Mouse (Mus musculus): Measurements from ENCODE around the gene Zfp13.

Zfp13 gene

DNA sequence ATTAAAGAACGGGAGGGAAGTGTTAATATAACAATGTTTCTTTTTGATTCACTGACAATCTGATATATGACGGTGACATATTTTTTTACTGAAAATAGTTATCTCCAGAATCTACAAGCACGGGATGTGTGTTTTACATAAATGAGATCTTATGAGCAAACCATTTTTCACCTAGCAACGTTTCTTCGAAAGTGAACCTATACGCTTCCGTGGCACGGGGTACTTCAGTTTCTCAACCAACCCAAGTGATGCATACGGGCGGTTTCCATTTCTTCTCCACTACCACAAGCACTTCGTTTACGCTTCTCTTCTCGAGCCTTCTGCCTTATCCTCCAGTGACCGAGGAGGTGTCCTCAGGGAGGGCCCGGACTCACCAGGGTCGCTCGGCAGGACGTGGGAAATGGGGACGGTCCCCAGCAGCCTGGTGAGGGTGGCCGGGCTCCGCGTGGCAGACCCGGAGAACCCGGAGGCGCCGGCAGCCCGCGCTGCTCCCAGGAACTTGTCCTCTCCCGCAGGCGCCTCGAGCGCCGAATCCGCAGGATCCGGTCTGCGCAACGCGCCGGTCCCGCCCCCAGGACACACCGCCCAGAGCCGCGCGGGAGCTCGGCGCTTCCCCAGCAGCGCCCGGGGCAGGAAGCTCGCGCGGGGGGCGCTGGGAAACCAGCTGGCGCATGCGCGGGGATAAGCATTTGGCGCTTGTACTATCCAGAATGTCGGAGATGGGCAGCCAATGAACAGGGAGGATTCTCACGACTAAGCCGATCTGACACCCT lies 35.5 kb downstream of the Zfp13 start, which contains the start of gene Zfp213:
Zfp213 (minus strand) TSS at position 644 of the 773 bp plus-strand sequence.
- Histone ChIP-seq H3K4me3 (replicated peaks; ENCODE audit: low read length) (peak within 1 kb of the TSS; percentile 90), H3K9me3 (ENCODE audit: low read length) (no peaks in the 10 kb centered on the region), H3K27me3 (ENCODE audit: insufficient read depth, low read length) (peaks cover 7% of the 10 kb centered on the region), H3K36me3 (ENCODE audit: insufficient read depth, low read length) (peaks cover 18% of the 10 kb centered on the region), H3K4me1 (replicated peaks; ENCODE audit: low read depth, low read length) (peaks cover 46% of the 10 kb centered on the region)
- TF ChIP-seq POU5F1 (IDR thresholded peaks at IDR 0.05; ENCODE audit: borderline replicate concordance, low read length), result no peak
- no peak for TF ChIP-seq NANOG (IDR thresholded peaks at IDR 0.05; ENCODE audit: borderline replicate concordance, low read length)
- TF ChIP-seq CTCF (conservative IDR thresholded peaks at IDR 0.05; ENCODE audit: low read length), result no peak

DNA sequence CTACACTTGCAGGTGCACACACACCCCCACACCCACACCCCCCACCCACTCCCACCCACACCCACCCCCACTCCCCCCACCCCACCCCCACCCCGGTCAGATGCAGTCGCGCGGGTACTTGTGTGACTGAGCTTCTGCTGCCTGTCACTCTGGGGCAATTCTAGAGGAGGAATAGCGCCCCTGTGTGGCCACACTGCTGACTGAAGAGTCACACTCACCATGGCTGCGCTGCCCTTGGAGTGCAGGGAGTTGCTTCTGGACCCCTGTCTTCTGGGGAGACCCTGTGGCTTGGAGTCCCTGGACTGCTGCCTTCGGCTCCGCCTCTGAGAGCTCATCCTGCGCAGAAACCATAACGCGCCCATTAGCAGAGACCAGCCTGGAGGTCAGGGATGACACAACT lies 39.5 kb downstream of the Zfp13 start:
- Histone ChIP-seq H3K4me3 (replicated peaks; ENCODE audit: low read length) (peak overlapping the region; percentile 45), H3K4me1 (replicated peaks; ENCODE audit: low read depth, low read length) (peaks cover 71% of the 10 kb centered on the region), H3K36me3 (ENCODE audit: insufficient read depth, low read length) (peaks cover 54% of the 10 kb centered on the region), H3K27me3 (ENCODE audit: insufficient read depth, low read length) (peaks cover 33% of the 10 kb centered on the region), H3K9me3 (ENCODE audit: low read length) (no peaks in the 10 kb centered on the region)
- TF ChIP-seq CTCF (conservative IDR thresholded peaks at IDR 0.05; ENCODE audit: low read length) (peak; percentile 51), POU5F1 (IDR thresholded peaks at IDR 0.05; ENCODE audit: borderline replicate concordance, low read length) (no peak), NANOG (IDR thresholded peaks at IDR 0.05; ENCODE audit: borderline replicate concordance, low read length) (no peak)

DNA sequence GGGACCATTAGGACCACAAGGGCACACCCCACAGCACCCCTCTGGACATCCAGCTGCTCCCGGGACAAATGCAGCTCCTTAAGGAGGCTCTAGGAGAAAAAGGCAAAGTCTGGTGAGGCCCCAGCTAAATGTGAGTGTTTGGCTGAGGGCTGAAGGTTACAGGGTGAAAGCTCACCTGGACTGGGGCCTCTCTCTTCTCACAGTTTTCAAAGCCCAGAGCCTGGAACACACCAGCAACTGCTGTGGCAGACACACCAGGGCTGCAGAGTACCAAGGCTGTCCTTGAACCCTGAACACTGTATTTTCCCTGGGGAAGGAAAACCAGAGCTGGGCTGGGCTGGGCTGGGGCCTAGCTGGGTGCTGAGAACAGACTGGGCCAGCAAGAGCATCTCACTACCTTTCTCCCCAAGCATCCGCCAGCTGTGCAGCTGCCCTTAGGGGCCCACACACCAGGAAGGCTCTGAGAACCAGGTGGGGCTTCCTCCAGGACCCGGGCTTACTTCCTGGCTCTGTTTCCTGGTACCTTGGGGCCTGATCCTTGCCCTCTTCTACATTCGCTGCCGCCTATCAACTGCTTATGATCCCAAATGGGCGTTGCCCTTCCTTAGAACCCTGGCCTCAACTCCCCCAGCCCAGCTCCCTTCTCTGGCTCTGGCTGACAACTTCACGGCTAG lies 43.9 kb downstream of the Zfp13 start:
- H3K36me3 ChIP-seq (ENCODE audit: insufficient read depth, low read length), result peaks cover 43% of the 10 kb centered on the region
- H3K27me3 ChIP-seq (ENCODE audit: insufficient read depth, low read length), result peaks cover 50% of the 10 kb centered on the region
- no peaks in the 10 kb centered on the region for H3K9me3 ChIP-seq (ENCODE audit: low read length)
- H3K4me1 ChIP-seq (replicated peaks; ENCODE audit: low read depth, low read length), result peaks cover 71% of the 10 kb centered on the region
- TF ChIP-seq NANOG (IDR thresholded peaks at IDR 0.05; ENCODE audit: borderline replicate concordance, low read length) (no peak), POU5F1 (IDR thresholded peaks at IDR 0.05; ENCODE audit: borderline replicate concordance, low read length) (no peak), CTCF (conservative IDR thresholded peaks at IDR 0.05; ENCODE audit: low read length) (no peak)
- H3K4me3 ChIP-seq (replicated peaks; ENCODE audit: low read length), result no peak overlapping the region

DNA sequence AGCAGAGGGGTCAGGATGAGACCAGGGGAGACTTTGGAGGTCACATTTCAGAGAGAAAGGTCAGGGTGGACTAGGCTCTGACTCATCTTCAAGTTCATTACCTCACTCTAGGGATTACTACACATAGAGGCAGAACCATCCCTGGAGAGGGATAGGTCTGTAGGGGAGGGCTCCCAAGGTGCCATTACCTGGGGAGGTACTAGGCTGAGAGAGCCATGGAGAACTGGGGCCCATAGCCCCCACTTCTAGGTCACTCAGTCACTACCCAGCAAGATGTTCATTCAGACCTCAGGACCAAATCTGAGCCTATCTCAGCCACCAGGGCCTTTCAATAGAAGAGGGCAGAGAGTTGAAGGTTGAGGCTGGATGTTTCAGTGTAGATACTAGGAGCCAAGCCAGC lies 45.0 kb downstream of the Zfp13 start:
- Histone ChIP-seq H3K4me3 (replicated peaks; ENCODE audit: low read length) (no peak overlapping the region), H3K27me3 (ENCODE audit: insufficient read depth, low read length) (peaks cover 48% of the 10 kb centered on the region), H3K9me3 (ENCODE audit: low read length) (no peaks in the 10 kb centered on the region), H3K4me1 (replicated peaks; ENCODE audit: low read depth, low read length) (peaks cover 71% of the 10 kb centered on the region), H3K36me3 (ENCODE audit: insufficient read depth, low read length) (peaks cover 41% of the 10 kb centered on the region)
- TF ChIP-seq CTCF (conservative IDR thresholded peaks at IDR 0.05; ENCODE audit: low read length) (no peak), NANOG (IDR thresholded peaks at IDR 0.05; ENCODE audit: borderline replicate concordance, low read length) (no peak), POU5F1 (IDR thresholded peaks at IDR 0.05; ENCODE audit: borderline replicate concordance, low read length) (no peak)

DNA sequence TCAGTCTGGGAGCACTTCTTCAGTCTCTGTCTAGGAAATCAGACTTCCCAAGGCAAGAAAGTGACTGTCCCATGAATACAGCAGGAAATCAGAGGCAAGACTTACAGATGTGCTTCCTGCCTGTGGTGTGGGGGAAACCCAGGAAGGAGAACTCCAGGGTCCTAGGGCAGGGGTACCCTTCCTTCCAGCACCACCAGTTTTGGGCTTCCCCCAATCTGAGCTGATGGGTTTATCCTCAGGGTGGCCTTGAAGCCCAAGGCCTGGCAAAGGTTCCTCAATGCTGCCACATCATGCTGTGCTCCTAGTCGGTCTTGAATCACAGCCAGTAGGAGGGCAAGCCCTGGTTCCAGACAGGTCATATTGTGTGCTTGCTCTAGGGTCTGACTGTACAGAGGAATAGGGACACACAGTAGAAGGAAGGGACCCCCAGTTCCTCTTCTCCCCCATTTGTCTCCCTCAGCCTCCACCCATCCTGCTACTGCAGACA lies 45.6 kb downstream of the Zfp13 start:
- TF ChIP-seq POU5F1 (IDR thresholded peaks at IDR 0.05; ENCODE audit: borderline replicate concordance, low read length) (no peak), CTCF (conservative IDR thresholded peaks at IDR 0.05; ENCODE audit: low read length) (no peak), NANOG (IDR thresholded peaks at IDR 0.05; ENCODE audit: borderline replicate concordance, low read length) (no peak)

DNA sequence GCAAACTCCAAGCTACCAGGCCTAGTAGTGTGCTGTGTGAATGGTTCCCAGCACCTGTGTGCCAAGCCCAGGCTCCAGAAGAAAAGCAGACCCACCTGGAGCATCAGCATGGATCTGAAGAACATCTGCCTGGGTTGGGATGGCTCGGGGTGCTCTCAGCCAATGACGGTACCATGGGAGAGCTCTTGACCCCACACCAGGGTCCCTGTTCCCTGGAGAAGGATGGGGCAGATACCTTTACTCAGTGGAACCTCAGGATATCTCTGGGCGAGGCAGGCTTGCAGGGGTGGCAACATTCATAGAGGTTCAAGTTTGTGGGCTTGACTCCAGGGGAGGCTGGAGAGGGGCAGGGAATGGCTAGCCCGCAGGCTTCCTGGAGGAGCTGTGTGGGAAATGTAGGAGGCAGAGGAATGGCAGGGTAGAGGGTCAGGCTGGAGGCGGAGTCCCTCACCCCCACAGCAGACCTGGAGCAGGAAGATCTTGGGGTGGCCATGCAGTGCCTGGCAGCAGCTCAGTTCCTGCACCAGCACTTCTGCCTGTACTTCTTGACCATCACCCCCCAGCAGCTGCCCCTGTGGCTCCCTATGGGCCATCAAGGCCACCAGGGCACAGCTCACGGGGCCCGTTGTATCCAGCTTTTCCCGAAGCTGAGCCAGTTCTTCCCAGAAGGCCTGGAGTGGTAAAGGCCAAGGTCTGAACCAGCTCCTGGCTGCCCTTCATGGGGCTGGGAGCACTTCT lies 46.2 kb downstream of the Zfp13 start:
- peaks cover 62% of the 10 kb centered on the region for H3K4me1 ChIP-seq (replicated peaks; ENCODE audit: low read depth, low read length)
- no peak for TF ChIP-seq POU5F1 (IDR thresholded peaks at IDR 0.05; ENCODE audit: borderline replicate concordance, low read length)
- no peak for TF ChIP-seq CTCF (conservative IDR thresholded peaks at IDR 0.05; ENCODE audit: low read length)
- TF ChIP-seq NANOG (IDR thresholded peaks at IDR 0.05; ENCODE audit: borderline replicate concordance, low read length), result no peak
- peaks cover 28% of the 10 kb centered on the region for H3K36me3 ChIP-seq (ENCODE audit: insufficient read depth, low read length)
- H3K9me3 ChIP-seq (ENCODE audit: low read length), result no peaks in the 10 kb centered on the region
- peaks cover 35% of the 10 kb centered on the region for H3K27me3 ChIP-seq (ENCODE audit: insufficient read depth, low read length)
- H3K4me3 ChIP-seq (replicated peaks; ENCODE audit: low read length), result no peak overlapping the region

More for the DNA sequence above, 45.6 kb downstream of the Zfp13 start:
- Histone ChIP-seq H3K9me3 (ENCODE audit: low read length) (no peaks in the 10 kb centered on the region), H3K36me3 (ENCODE audit: insufficient read depth, low read length) (peaks cover 34% of the 10 kb centered on the region), H3K27me3 (ENCODE audit: insufficient read depth, low read length) (peaks cover 42% of the 10 kb centered on the region), H3K4me1 (replicated peaks; ENCODE audit: low read depth, low read length) (peaks cover 68% of the 10 kb centered on the region), H3K4me3 (replicated peaks; ENCODE audit: low read length) (no peak overlapping the region)

DNA sequence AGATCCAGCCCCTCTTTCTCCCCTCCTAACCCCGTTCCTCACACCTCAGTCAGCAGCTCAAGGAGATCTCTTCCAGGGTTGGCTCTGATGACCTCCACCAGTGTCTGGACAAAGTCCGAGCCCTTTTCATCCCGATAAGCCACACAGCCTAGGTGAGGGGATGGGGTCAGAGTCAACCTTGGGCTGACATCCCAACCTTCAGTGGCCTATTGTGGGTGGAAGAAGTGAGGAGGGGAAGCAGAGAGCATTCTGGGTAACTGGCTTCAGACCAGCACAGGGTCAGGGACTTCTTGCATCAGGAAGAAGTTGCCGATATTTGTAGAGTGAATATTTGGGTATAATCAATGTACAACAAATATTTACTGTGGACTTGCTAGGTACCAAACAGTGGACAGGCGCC lies 47.3 kb downstream of the Zfp13 start:
- peaks cover 24% of the 10 kb centered on the region for H3K27me3 ChIP-seq (ENCODE audit: insufficient read depth, low read length)
- H3K4me1 ChIP-seq (replicated peaks; ENCODE audit: low read depth, low read length), result peaks cover 56% of the 10 kb centered on the region
- no peaks in the 10 kb centered on the region for H3K9me3 ChIP-seq (ENCODE audit: low read length)
- H3K4me3 ChIP-seq (replicated peaks; ENCODE audit: low read length), result peak overlapping the region; percentile 32; the same call in 1 of the 2 replicates
- peaks cover 17% of the 10 kb centered on the region for H3K36me3 ChIP-seq (ENCODE audit: insufficient read depth, low read length)
- TF ChIP-seq POU5F1 (IDR thresholded peaks at IDR 0.05; ENCODE audit: borderline replicate concordance, low read length), result no peak
- TF ChIP-seq CTCF (conservative IDR thresholded peaks at IDR 0.05; ENCODE audit: low read length), result no peak
- TF ChIP-seq NANOG (IDR thresholded peaks at IDR 0.05; ENCODE audit: borderline replicate concordance, low read length), result no peak

DNA sequence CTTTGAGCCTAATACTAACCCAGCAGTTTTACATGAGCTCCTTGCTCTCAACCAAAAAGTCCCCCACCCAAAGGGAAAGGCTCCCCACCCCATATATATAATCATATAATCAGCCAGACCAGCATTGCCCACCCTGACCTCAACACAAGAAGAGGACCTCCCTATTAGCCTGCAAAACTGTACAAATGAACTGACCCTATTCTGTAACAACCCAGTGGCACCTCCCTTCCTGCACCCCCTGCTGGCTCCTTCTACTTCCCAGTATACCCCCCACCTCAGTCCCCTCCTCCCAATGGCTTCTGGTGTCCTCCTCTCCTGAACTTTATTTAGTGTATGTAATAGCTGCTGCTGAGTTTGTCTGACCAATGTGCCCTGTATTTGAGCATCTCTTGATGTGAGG lies 47.9 kb downstream of the Zfp13 start:
- TF ChIP-seq CTCF (conservative IDR thresholded peaks at IDR 0.05; ENCODE audit: low read length) (no peak), NANOG (IDR thresholded peaks at IDR 0.05; ENCODE audit: borderline replicate concordance, low read length) (no peak), POU5F1 (IDR thresholded peaks at IDR 0.05; ENCODE audit: borderline replicate concordance, low read length) (no peak)
- peak overlapping the region; percentile 87 for H3K4me3 ChIP-seq (replicated peaks; ENCODE audit: low read length)
- peaks cover 56% of the 10 kb centered on the region for H3K4me1 ChIP-seq (replicated peaks; ENCODE audit: low read depth, low read length)
- peaks cover 12% of the 10 kb centered on the region for H3K36me3 ChIP-seq (ENCODE audit: insufficient read depth, low read length)
- H3K27me3 ChIP-seq (ENCODE audit: insufficient read depth, low read length), result peaks cover 19% of the 10 kb centered on the region
- no peaks in the 10 kb centered on the region for H3K9me3 ChIP-seq (ENCODE audit: low read length)
